Mouse (Mus musculus) intestine, postnatal 0 days (tissue): ENCODE data around the gene Amigo2. TPM values are rescaled to one million over a fixed set of nuclear protein-coding genes. Genes with fewer than 3 reads are reported as not detected.
A peak's percentile ranks its signal among the peaks of the same experiment; 100 is the strongest.

Experiments
- ATAC-seq: fragments of 200-750 bp; cut with Nextera tagmentation; 2 replicates; pipeline ENCODE4 v1.8.0; 2017; ENCODE audit warnings: mild to moderate bottlenecking, moderate TSS enrichment, moderate library complexity
- H3K27ac ChIP-seq: fragments of 300-500 bp; sonication (generic); 2 replicates; pipeline ENCODE4 v1.5.1; 2014; ENCODE audit warnings: mild to moderate bottlenecking, low read depth, low read length, moderate library complexity
- H3K27me3 ChIP-seq: fragments of 300-500 bp; sonication (generic); replicated peaks from 2 replicates; pipeline ENCODE4 v1.6.1; 2014; ENCODE audit warnings: low read length, mixed read lengths; ENCODE audit not compliant: control insufficient read depth, insufficient read depth
- H3K36me3 ChIP-seq: fragments of 300-500 bp; sonication (generic); 2 replicates; pipeline ENCODE4 v1.6.1; 2014; ENCODE audit warnings: mild to moderate bottlenecking, moderate library complexity; ENCODE audit not compliant: control insufficient read depth, insufficient read depth
- H3K4me1 ChIP-seq: fragments of 300-500 bp; sonication (generic); replicated peaks from 2 replicates; pipeline ENCODE4 v1.6.1; 2014; ENCODE audit warnings: antibody characterized with exemption, low read length, mixed read lengths; ENCODE audit not compliant: control insufficient read depth, insufficient read depth
- H3K4me2 ChIP-seq: fragments of 300-500 bp; sonication (generic); replicated peaks from 2 replicates; pipeline ENCODE4 v1.6.1; 2014; ENCODE audit warnings: low read depth, mild to moderate bottlenecking, moderate library complexity
- H3K4me3 ChIP-seq: fragments of 300-500 bp; sonication (generic); 2 replicates; pipeline ENCODE4 v1.5.1; 2014; ENCODE audit warnings: low read depth, low read length
- H3K9ac ChIP-seq: fragments of 300-500 bp; sonication (generic); 2 replicates; pipeline ENCODE4 v1.6.1; 2014; ENCODE audit warnings: mild to moderate bottlenecking, low read depth, low read length
- H3K9me3 ChIP-seq: fragments of 300-500 bp; sonication (generic); 2 replicates; pipeline ENCODE4 v1.6.1; 2016; ENCODE audit warnings: mixed run types; ENCODE audit not compliant: control insufficient read depth
- CTCF ChIP-seq: sonication (generic); IDR thresholded peaks from 2 replicates; pipeline ENCODE4 v1.5.1; 2016; ENCODE audit warnings: low read depth, mild to moderate bottlenecking, control low read depth, antibody characterized with exemption, moderate library complexity
- WGBS: fragments of 180-500 bp; shearing (Covaris S2); extraction: QIAGEN DNeasy Blood & Tissue Kit; methylation state at CpG from one replicate; pipeline ENCODE4 v1.1.7; 2014; 5-methylcytosine and 5-hydroxymethylcytosine counted together
- polyA plus RNA-seq: library from polyadenylated mRNA; unstranded; fragments of >200 nt; fragmentation: Nextera tagmentation; extraction: Ambion mirVana; gene quantifications from 2 replicates; pipeline ENCODE4 v1.2.1, GENCODE M21; 2015

The Amigo2 gene
- polyA plus RNA-seq, 1 experiment from 2014 or later = 4.7 TPM

DNA sequence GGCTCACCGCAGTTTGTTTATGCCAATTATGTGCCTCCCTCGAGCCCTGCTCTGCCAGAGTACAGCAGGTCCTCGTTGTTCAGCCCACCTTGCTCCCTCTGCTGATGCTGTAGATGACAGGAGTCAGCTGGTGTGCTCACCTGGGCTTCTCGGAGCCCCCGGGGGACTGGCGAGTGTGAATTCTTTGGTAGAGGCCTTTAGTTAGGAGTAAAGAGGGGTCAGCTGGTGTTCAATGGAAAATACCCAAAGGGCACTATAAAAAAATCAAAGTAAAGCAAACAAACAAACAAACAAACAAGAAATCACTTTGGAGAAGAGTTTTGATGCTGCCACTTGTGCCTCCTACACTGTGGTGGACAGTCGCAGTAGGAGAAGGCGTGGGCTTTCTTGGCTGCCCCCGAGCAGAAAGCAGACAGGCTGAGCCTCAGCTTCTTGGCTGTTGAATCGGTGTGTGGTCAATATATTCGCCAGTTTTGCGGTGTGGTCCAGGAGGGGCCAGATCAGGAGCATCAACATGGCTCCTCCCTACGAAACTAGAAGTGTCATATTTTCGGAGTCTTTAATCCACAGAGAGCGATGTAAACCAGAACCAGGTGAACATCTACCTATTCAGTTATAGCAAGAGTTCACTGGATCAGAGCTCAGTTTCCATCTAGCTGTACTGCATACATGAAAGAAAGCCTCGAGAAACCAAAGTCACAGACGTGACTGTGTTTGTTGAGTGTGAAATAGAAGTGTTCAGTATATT lies 11.6 kb upstream of the Amigo2 start:
- no peaks in the 10 kb centered on the region for H3K4me1 ChIP-seq
- no peaks in the 10 kb centered on the region for H3K27me3 ChIP-seq
- TF ChIP-seq CTCF = no peak
- H3K9ac ChIP-seq = no peak overlapping the region
- no peak overlapping the region for H3K4me3 ChIP-seq
- H3K36me3 ChIP-seq = no peaks in the 10 kb centered on the region
- no peak overlapping the region for H3K4me2 ChIP-seq
- no peak overlapping the region for H3K27ac ChIP-seq
- no peaks in the 10 kb centered on the region for H3K9me3 ChIP-seq
- no peak for ATAC-seq
- WGBS = 86% methylated on average over 17 of the region's 17 CpGs

DNA sequence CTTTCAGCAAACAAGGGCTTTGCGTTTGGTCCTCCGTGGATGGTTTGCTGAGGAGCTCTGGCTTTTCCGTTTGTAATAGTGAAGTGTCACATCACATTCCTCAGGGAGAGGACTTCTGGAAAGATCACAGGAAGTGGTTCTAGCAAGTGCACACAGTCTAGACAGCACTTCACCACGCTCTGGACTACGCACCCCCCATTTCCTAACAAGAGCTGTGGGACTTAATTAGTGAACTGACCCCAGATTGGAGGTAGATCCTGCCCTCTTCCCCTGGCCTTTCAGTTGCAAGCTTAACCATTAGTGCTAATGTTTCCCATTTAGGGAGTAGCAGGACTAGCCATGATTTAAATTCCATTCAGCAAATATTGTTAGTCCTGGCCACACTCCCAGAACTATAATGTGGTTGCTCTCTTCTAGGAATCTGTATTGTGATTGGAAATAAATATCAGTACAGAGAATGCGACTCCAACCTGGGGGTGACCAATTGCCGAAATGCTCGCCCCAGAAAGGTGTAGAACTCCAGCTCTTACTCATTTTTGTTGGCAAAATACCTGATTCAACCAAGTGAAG lies 10.2 kb upstream of the Amigo2 start:
- no peak overlapping the region for H3K9ac ChIP-seq
- H3K4me2 ChIP-seq = no peak overlapping the region
- no peak for TF ChIP-seq CTCF
- WGBS = 61% methylated on average over 8 of the region's 8 CpGs
- no peaks in the 10 kb centered on the region for H3K27me3 ChIP-seq
- no peaks in the 10 kb centered on the region for H3K9me3 ChIP-seq
- H3K4me3 ChIP-seq = no peak overlapping the region
- ATAC-seq = no peak
- no peak overlapping the region for H3K27ac ChIP-seq
- no peaks in the 10 kb centered on the region for H3K36me3 ChIP-seq
- H3K4me1 ChIP-seq = no peaks in the 10 kb centered on the region

DNA sequence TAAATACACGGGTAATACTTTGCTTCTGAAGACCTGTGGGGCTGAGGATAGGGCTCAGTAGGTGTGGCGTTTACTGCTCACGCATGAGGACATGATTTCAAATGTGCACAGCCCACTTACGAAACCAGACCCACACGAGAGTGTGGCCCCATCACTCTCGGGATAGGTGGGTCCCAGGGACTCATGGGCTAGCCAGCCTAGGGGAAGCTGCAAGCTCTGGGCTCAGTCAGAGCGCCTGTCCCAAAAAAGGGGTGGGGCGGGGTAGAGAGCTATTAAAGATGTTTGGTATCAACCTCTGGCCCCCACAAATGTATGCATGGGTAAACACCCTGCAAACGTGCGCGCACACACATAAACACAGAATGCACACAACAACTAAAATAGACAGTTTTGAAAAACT lies 9.3 kb upstream of the Amigo2 start:
- 91% methylated on average over 11 of the region's 11 CpGs for WGBS
- Histone ChIP-seq H3K9me3 (no peaks in the 10 kb centered on the region), H3K27ac (no peak overlapping the region), H3K4me1 (no peaks in the 10 kb centered on the region), H3K36me3 (no peaks in the 10 kb centered on the region), H3K27me3 (no peaks in the 10 kb centered on the region), H3K9ac (no peak overlapping the region), H3K4me2 (no peak overlapping the region), H3K4me3 (no peak overlapping the region)
- ATAC-seq = no peak
- TF ChIP-seq CTCF = no peak

DNA sequence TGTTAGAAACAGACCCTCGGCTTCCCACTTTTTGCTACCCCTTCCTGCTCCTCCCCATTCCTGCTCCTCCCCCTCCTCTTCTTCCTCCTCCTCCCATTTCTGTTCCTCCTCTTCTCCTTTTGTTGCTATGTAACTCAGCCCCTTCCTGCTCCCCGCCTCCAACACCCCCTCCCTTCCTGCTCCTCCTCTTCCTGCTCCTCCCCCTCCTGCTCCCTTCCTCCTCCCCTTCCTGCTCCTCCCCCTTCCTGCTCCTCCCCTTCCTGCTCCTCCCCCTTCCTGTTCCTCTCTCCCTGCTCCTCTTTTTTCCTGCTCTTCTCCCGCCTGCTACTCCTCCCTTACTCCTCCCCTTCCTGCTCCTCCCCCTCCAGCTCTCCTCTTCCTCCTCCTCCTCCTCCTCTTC lies 8.7 kb upstream of the Amigo2 start:
- H3K27ac ChIP-seq = no peak overlapping the region
- H3K36me3 ChIP-seq = no peaks in the 10 kb centered on the region
- H3K9ac ChIP-seq = no peak overlapping the region
- no peaks in the 10 kb centered on the region for H3K27me3 ChIP-seq
- no peaks in the 10 kb centered on the region for H3K9me3 ChIP-seq
- H3K4me2 ChIP-seq = no peak overlapping the region
- TF ChIP-seq CTCF = no peak
- H3K4me3 ChIP-seq = no peak overlapping the region
- H3K4me1 ChIP-seq = no peaks in the 10 kb centered on the region
- ATAC-seq = no peak
- 85% methylated on average over 3 of the region's 3 CpGs for WGBS

DNA sequence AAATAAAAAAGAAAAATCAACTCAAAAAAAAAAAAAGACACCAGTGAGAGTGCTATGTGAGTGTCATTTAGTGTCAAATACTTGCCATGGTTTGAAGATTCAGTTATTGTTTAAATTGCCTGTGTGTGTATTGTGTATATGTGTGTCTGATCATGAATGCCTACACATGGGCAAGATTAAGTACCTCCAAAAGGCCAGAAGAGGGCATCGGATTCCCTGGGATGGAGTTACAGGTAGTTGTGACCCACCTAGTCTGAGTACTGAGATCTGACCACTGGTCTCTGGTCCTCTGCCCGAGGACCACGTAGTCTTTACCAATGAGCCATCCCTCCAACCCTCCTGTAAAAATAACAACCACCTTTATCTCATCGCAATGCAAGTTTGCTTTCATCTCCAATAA lies 7.3 kb upstream of the Amigo2 start:
- peak; percentile 36; the same call in 1 of the 2 replicates for TF ChIP-seq CTCF
- 93% methylated on average over 4 of the region's 4 CpGs for WGBS
- H3K36me3 ChIP-seq = no peaks in the 10 kb centered on the region

DNA sequence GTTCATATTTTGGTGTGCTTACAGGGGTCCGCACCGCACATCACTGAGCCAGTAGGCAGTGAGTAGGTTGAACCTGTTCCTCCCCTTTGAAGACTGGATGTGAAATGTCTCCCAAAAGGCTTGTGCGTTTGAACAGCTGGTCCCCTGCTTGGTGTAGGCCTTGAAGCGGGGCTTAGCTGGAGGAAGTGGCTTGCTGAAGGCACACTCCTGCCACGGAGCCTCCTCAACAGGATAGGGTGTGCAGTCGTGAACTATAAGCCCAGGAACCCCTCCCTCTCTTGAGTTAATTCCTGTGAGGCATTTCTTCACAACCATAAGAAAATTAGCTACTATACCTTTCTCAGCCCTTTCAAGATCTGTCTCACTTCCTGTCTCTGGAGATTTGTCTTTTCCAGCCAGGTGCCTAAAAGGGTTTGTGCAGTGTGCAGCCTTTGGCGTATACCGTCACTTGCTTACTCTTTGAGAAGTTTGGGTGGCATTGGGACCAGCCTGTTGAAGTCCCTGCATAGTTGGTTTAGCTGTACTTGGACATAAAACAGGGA lies 5.5 kb upstream of the Amigo2 start:
- Histone ChIP-seq H3K4me2 (no peak overlapping the region), H3K4me3 (no peak overlapping the region), H3K4me1 (no peaks in the 10 kb centered on the region), H3K9me3 (no peaks in the 10 kb centered on the region), H3K27me3 (peaks cover under 1% of the 10 kb centered on the region; the same call in 1 of the 2 replicates), H3K9ac (no peak overlapping the region), H3K27ac (no peak overlapping the region), H3K36me3 (no peaks in the 10 kb centered on the region)
- no peak for TF ChIP-seq CTCF
- ATAC-seq = no peak
- 80% methylated on average over 8 of the region's 8 CpGs for WGBS

More for the DNA sequence above, 7.3 kb upstream of the Amigo2 start:
- H3K4me1 ChIP-seq = no peaks in the 10 kb centered on the region
- no peak overlapping the region for H3K4me3 ChIP-seq
- no peaks in the 10 kb centered on the region for H3K9me3 ChIP-seq
- H3K9ac ChIP-seq = no peak overlapping the region
- ATAC-seq = no peak
- no peaks in the 10 kb centered on the region for H3K27me3 ChIP-seq
- H3K27ac ChIP-seq = no peak overlapping the region
- no peak overlapping the region for H3K4me2 ChIP-seq
